Mouse (Mus musculus): ENCODE results near the gene Mog. TPM values are rescaled to one million over a fixed set of nuclear protein-coding genes. Genes with fewer than 3 reads are reported as not detected.

Mog gene
- polyA plus RNA-seq, 1 experiment from 2014 or later = 2.6 TPM

DNA sequence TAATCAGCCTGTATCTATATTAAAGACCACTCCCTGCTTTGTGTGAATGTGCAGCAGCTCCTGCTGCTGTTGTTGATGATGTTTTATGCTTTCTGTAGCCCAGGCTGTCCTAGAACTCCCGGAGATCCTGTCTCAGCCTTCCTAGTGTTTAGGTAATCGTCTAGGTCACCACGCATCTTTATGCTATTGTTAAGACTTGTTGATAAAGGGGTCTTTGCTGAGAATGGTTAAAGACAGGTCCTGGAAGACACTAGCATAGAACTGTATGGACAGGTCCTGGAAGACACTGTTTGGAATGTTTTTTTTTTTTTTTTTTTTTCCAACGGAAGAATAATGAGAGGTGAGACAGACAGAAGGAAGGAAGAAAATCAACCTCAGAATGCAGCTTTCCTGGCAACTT lies 19.8 kb downstream of the Mog start:
- no peaks in the 10 kb centered on the region for H3K27me3 ChIP-seq (ENCODE audit: control insufficient read depth, insufficient read depth, low read length)
- peak overlapping the region; percentile 86 for H3K4me3 ChIP-seq (ENCODE audit: low read depth, low read length)
- H3K4me1 ChIP-seq (ENCODE audit: control insufficient read depth, insufficient read depth, low read length) = 0 out of 2 replicates have a peak, but pooled peaks cover 4% of the 10 kb centered on the region
- 25% methylated on average over 4 of the region's 4 CpGs for WGBS
- peak; percentile 33 for ATAC-seq (ENCODE audit: low read depth)
- H3K27ac ChIP-seq (ENCODE audit: low read depth, low read length) = peak overlapping the region; percentile 94
- H3K9me3 ChIP-seq (ENCODE audit: control insufficient read depth, low read length) = no peaks in the 10 kb centered on the region
- H3K36me3 ChIP-seq (ENCODE audit: control insufficient read depth, insufficient read depth, low read length) = peaks cover 21% of the 10 kb centered on the region
- H3K9ac ChIP-seq (replicated peaks; ENCODE audit: low read depth, low read length) = peak overlapping the region; percentile 96
- peak overlapping the region; percentile 61 for H3K4me2 ChIP-seq (ENCODE audit: low read depth, low read length)

- under 1% methylated on average over 49 of the region's 49 CpGs for WGBS
- ATAC-seq (ENCODE audit: low read depth) = peak; percentile 91
- H3K9me3 ChIP-seq (ENCODE audit: control insufficient read depth, low read length) = no peaks in the 10 kb centered on the region
Observed at GRCm38 (mm10) chr17:37002364-37003330, 20.6 kb downstream of the Mog start.

DNA sequence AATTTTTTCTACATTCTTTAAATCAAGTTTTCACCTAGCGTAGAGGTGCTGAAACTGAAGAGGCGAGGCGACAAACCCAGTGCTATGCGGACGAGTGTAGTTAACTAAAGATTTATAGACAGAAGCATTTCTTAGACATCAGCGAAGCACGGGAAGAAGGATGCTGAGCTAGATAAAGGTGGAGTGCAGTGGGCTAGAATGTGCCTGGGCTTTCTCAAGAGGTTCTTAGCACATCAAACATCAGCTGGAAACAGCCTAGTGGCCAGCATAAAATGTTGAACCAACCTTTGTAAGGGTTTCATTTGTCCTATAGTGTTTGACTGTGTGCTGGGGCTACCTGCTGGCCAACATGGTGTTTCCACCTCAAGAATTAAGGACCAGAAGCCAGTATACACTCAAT lies 22.3 kb downstream of the Mog start, which contains the start of gene Zfp57:
Zfp57 (plus strand) TSS at position 301 of the 400 bp plus-strand sequence.
- no peaks in the 10 kb centered on the region for H3K9me3 ChIP-seq (ENCODE audit: control insufficient read depth, low read length)
- 93% methylated on average over 7 of the region's 7 CpGs for WGBS
- no peaks in the 10 kb centered on the region for H3K27me3 ChIP-seq (ENCODE audit: control insufficient read depth, insufficient read depth, low read length)
- no peak within 1 kb of the TSS for H3K27ac ChIP-seq (ENCODE audit: low read depth, low read length)
- H3K4me1 ChIP-seq (ENCODE audit: control insufficient read depth, insufficient read depth, low read length) = 0 out of 2 replicates have a peak, but pooled peaks cover 4% of the 10 kb centered on the region
- H3K36me3 ChIP-seq (ENCODE audit: control insufficient read depth, insufficient read depth, low read length) = peaks cover 6% of the 10 kb centered on the region
- peak within 1 kb of the TSS; percentile 61; the same call in 1 of the 2 replicates for H3K4me2 ChIP-seq (ENCODE audit: low read depth, low read length)
- H3K4me3 ChIP-seq (ENCODE audit: low read depth, low read length) = peak within 1 kb of the TSS; percentile 86
- H3K9ac ChIP-seq (replicated peaks; ENCODE audit: low read depth, low read length) = no peak within 1 kb of the TSS
- ATAC-seq (ENCODE audit: low read depth) = no peak

More at GRCm38 (mm10) chr17:37002364-37003330, 20.6 kb downstream of the Mog start:
- H3K4me1 ChIP-seq (ENCODE audit: control insufficient read depth, insufficient read depth, low read length) = 0 out of 2 replicates have a peak, but pooled peaks cover 4% of the 10 kb centered on the region
- H3K36me3 ChIP-seq (ENCODE audit: control insufficient read depth, insufficient read depth, low read length) = peaks cover 20% of the 10 kb centered on the region
- H3K27me3 ChIP-seq (ENCODE audit: control insufficient read depth, insufficient read depth, low read length) = no peaks in the 10 kb centered on the region
- peak overlapping the region; percentile 61 for H3K4me2 ChIP-seq (ENCODE audit: low read depth, low read length)
- peak overlapping the region; percentile 96 for H3K9ac ChIP-seq (replicated peaks; ENCODE audit: low read depth, low read length)
- peak overlapping the region; percentile 94 for H3K27ac ChIP-seq (ENCODE audit: low read depth, low read length)
- peak overlapping the region; percentile 86 for H3K4me3 ChIP-seq (ENCODE audit: low read depth, low read length)

DNA sequence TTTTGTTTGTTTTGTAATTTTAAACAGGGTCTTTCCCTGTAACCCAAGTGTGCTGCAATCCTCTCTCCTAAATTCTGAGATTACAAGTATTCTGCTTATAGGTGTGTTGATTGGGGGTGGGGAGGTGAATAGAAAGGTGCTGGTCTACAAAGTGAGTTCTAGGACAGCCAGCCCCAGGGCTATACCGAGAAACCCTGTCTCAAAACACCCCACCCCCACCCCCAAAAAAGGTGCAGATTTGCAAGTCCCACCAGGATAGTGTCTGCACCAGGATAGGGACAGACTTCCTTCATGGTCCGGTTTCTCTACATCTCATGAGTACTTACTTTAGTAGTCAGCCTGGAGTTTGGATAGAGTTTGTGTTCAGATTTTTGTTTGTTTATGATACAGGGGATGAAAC lies 24.7 kb downstream of the Mog start:
- H3K27me3 ChIP-seq (ENCODE audit: control insufficient read depth, insufficient read depth, low read length) = no peaks in the 10 kb centered on the region
- no peaks in the 10 kb centered on the region for H3K9me3 ChIP-seq (ENCODE audit: control insufficient read depth, low read length)
- H3K27ac ChIP-seq (ENCODE audit: low read depth, low read length) = no peak overlapping the region
- no peaks in the 10 kb centered on the region for H3K36me3 ChIP-seq (ENCODE audit: control insufficient read depth, insufficient read depth, low read length)
- ATAC-seq (ENCODE audit: low read depth) = no peak
- WGBS = 76% methylated on average over 2 of the region's 2 CpGs
- H3K4me3 ChIP-seq (ENCODE audit: low read depth, low read length) = no peak overlapping the region
- no peak overlapping the region for H3K4me2 ChIP-seq (ENCODE audit: low read depth, low read length)
- no peaks in the 10 kb centered on the region for H3K4me1 ChIP-seq (ENCODE audit: control insufficient read depth, insufficient read depth, low read length)
- H3K9ac ChIP-seq (replicated peaks; ENCODE audit: low read depth, low read length) = no peak overlapping the region

GRCm38 (mm10) chr17:36997033-36997735 lies 26.0 kb downstream of the Mog start:
- H3K4me3 ChIP-seq (ENCODE audit: low read depth, low read length) = no peak overlapping the region
- H3K27ac ChIP-seq (ENCODE audit: low read depth, low read length) = no peak overlapping the region
- H3K4me1 ChIP-seq (ENCODE audit: control insufficient read depth, insufficient read depth, low read length) = no peaks in the 10 kb centered on the region
- ATAC-seq (ENCODE audit: low read depth) = no peak
- H3K36me3 ChIP-seq (ENCODE audit: control insufficient read depth, insufficient read depth, low read length) = no peaks in the 10 kb centered on the region
- no peaks in the 10 kb centered on the region for H3K27me3 ChIP-seq (ENCODE audit: control insufficient read depth, insufficient read depth, low read length)
- H3K9ac ChIP-seq (replicated peaks; ENCODE audit: low read depth, low read length) = no peak overlapping the region
- 28% methylated on average over 7 of the region's 7 CpGs for WGBS
- H3K9me3 ChIP-seq (ENCODE audit: control insufficient read depth, low read length) = no peaks in the 10 kb centered on the region
- no peak overlapping the region for H3K4me2 ChIP-seq (ENCODE audit: low read depth, low read length)

GRCm38 (mm10) chr17:36995448-36995847 lies 27.8 kb downstream of the Mog start:
- Histone ChIP-seq H3K4me1 (ENCODE audit: control insufficient read depth, insufficient read depth, low read length) (no peaks in the 10 kb centered on the region), H3K9me3 (ENCODE audit: control insufficient read depth, low read length) (no peaks in the 10 kb centered on the region), H3K4me2 (ENCODE audit: low read depth, low read length) (no peak overlapping the region), H3K27ac (ENCODE audit: low read depth, low read length) (no peak overlapping the region), H3K4me3 (ENCODE audit: low read depth, low read length) (no peak overlapping the region), H3K27me3 (ENCODE audit: control insufficient read depth, insufficient read depth, low read length) (no peaks in the 10 kb centered on the region), H3K36me3 (ENCODE audit: control insufficient read depth, insufficient read depth, low read length) (no peaks in the 10 kb centered on the region), H3K9ac (replicated peaks; ENCODE audit: low read depth, low read length) (no peak overlapping the region)
- no peak for ATAC-seq (ENCODE audit: low read depth)
- WGBS = 67% methylated on average over 3 of the region's 3 CpGs

DNA sequence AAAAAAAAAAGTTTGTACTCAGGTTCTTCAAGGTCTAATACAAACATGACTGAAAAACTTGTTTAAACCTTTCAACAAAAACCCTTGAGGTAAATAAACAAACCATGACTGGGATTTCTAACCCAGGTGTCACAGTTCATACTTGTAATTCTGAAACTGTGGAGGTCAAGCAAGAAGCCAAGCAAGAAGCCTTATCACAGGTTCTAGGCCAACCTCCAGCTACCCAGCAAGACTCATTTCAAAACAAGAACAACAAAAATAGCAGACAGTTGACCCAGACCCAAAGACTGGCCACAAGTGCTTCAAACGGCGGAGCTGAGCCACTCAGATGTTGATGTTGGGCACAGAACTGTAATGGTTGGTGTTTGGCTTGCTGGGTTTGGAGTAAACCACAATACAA lies 28.7 kb downstream of the Mog start:
- no peak overlapping the region for H3K4me3 ChIP-seq (ENCODE audit: low read depth, low read length)
- H3K27ac ChIP-seq (ENCODE audit: low read depth, low read length) = no peak overlapping the region
- no peak for ATAC-seq (ENCODE audit: low read depth)
- H3K4me1 ChIP-seq (ENCODE audit: control insufficient read depth, insufficient read depth, low read length) = no peaks in the 10 kb centered on the region
- peaks cover under 1% of the 10 kb centered on the region; the same call in 1 of the 2 replicates for H3K27me3 ChIP-seq (ENCODE audit: control insufficient read depth, insufficient read depth, low read length)
- no peaks in the 10 kb centered on the region for H3K36me3 ChIP-seq (ENCODE audit: control insufficient read depth, insufficient read depth, low read length)
- WGBS = 90% methylated on average over 2 of the region's 2 CpGs
- H3K9me3 ChIP-seq (ENCODE audit: control insufficient read depth, low read length) = no peaks in the 10 kb centered on the region
- H3K4me2 ChIP-seq (ENCODE audit: low read depth, low read length) = no peak overlapping the region
- H3K9ac ChIP-seq (replicated peaks; ENCODE audit: low read depth, low read length) = no peak overlapping the region

GRCm38 (mm10) chr17:36993770-36994325 lies 29.4 kb downstream of the Mog start:
- 92% methylated on average over 4 of the region's 4 CpGs for whole genome bisulfite sequencing
- H3K9ac ChIP-seq (replicated peaks; ENCODE audit: low read depth, low read length) = no peak overlapping the region
- H3K4me2 ChIP-seq (ENCODE audit: low read depth, low read length) = no peak overlapping the region
- no peak overlapping the region for H3K27ac ChIP-seq (ENCODE audit: low read depth, low read length)
- no peaks in the 10 kb centered on the region for H3K4me1 ChIP-seq (ENCODE audit: control insufficient read depth, insufficient read depth, low read length)
- no peak overlapping the region for H3K4me3 ChIP-seq (ENCODE audit: low read depth, low read length)
- no peaks in the 10 kb centered on the region for H3K9me3 ChIP-seq (ENCODE audit: control insufficient read depth, low read length)
- H3K27me3 ChIP-seq (ENCODE audit: control insufficient read depth, insufficient read depth, low read length) = peaks cover 4% of the 10 kb centered on the region; the same call in 1 of the 2 replicates
- ATAC-seq (ENCODE audit: low read depth) = no peak
- H3K36me3 ChIP-seq (ENCODE audit: control insufficient read depth, insufficient read depth, low read length) = no peaks in the 10 kb centered on the region

Data from neural tube, embryonic 14.5 days (tissue).